Mouse (Mus musculus) thymus, adult 18-20 months (tissue): ENCODE results near the gene Hmcn1.

Experiments used
- DNase-seq, 2 experiments: peaks; one replicate each; pipeline ENCODE4 v3.0.0; 2022; ENCODE audit warnings: mixed read lengths in 2 of 2

The Hmcn1 gene

DNA sequence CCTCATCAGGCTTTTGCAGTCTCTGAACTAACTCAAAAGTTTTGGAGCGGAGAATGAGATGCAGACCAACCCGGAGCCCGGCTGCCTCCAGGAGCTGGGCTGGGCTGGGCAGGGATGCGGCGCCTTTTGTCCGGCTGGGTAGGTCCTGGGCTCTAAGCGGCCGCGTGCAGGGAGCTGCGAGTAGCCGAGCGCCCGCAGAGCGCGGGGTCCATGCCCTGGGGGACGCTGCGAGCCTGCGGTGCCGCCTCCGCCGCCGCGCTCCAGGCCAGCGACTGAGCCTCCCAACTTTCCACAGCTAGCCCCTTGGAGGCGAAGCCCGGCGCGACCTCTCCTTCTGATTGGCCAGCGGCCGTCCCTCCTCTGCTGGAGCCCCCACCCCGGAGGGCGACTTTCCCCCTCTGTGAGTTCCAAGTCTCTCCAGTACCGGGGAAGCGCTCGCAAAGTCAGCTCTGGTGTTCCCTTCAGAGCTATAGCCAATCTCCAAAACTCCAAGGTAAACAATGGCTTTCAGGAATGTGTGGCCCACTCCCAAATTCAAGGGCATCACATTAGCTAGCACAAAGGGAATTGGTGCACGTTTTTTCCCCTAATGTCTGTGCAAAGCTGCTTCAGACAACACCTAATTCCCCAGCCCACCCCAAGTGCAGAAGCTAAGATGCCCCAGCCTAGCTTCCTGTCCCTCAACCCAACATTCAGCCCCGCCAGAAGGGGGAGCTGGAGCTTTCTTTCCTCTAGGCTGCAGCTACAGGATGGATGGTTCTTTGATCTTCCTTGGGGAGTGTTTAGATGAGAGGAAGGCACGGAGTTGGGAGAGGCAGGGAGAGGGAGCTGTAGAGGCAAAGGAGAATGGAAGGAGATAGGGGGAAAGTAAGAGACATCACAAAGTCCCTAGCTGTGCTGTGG, at the start of gene Hmcn1:
TSS of gene Hmcn1 (minus strand) at position 274 of the 903 bp plus-strand sequence.
- DNase-seq: peak; percentile 11 to 26

DNA sequence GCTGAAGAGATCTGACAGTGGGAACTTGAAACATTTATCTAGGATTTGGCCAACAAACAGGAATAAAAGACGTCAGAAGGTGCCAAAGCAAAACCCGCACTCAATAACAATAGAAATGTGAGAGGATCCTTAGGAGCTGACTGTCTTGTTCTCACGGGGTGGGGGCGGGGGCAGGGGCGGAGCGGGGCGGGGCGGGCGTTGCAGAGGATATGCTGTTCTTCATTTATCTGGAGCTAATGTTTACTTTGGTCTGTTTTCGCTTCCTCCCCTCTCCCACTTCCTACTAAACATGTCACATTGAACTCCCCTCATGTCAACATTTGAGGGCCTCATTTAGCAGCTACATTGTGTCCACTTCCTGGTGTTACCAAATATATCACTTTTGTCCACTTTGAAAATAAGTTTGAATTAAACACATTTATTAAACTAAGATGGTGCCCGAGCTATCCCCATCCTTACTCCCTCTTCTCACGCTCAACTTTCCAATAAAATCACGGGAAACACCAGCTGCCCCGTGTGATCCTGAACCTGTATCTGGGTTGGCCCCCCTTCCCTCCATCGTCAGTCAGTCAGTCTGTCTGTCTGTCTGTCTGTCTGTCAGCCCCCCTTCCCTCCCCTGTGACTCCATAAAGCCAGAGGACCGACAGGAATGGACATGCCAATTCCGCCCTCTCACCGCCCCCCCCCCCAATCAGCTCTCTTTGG, 47.9 kb upstream of the Hmcn1 start:
- DNase-seq: no peak

DNA sequence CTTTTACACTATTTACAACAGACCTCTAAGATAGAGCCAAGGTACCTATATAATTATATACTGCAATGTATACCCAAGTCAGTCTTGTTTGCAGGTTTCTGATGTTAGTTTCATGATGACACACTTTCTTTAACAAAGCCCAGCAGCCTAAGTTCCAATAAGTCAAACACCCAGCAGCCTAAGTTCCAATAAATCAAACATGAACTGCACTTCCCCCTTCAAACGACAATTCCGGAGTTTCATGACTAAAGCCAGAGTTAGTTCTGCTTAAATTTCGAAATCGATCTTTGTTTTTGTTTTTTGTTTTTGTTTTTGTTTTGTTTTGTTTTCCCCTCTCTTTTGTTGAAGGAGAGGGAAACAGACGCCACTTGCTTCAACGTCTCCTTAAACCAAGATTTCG, 47.1 kb upstream of the Hmcn1 start:
- DNase-seq: no peak

DNA sequence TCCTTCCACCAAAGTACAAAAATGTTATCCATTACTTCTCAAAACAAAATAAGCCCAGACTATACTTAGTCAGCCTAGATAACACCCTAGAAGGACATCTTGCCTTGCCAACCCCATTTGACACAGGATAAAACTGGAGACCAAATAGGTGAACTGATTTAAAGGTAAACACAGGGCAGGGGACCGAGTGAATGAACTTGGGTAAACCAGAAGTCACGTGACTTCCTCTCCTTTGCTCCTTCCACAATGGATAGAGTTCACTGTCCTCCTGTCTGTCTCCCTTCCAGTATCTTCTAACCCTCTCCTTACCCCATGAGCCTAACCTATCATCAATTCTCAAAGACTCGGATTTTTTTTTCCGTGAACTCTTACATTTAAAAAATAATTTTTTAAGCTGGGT, 46.0 kb upstream of the Hmcn1 start:
- no peak for DNase-seq

DNA sequence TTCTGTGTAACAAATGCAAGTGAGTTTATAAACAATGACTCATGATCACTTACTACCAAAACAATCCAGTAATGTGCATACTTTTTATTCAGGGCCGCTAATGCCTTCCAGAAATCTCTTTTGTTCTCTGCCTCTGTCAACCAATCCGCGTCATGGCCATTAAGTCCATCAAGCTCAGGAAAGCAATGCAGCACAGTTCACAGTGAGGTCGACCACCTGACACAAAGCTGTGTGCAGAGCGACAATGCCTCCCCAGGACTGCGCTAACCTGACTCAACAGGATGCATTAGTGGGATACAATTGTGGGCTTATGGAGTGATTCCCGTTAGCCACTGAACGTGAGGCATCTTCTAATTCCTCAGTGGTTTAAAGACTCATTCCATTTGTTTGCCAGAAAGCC, 45.3 kb upstream of the Hmcn1 start:
- DNase-seq: no peak

DNA sequence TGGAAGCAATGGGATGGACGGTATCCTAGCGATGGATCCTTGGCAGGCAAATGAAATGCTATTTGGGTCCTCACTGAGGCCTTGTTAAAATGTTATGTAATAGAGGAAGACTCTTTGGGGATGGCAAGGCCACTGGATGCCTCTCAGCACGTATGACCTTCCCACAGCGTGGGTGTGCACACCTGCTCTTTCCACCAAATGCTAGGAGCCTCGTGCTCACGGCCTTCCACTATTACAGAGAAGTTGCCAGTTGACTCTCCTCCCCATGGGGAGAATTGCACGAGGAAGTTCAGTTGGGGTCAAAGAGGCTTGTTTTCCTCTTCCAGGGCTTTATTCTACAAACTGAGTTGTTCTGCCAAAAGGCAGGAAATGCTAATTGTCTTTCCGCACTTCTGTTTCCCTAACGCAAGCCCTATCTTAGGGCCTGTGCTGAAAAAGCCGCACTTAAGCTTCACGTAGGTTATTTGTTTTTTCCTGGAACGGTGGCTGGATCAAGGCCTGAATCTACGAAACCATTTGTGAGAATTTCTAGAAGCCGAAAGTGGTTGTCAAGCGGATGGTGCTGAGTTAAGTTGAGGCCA, 43.3 kb upstream of the Hmcn1 start:
- no peak for DNase-seq

DNA sequence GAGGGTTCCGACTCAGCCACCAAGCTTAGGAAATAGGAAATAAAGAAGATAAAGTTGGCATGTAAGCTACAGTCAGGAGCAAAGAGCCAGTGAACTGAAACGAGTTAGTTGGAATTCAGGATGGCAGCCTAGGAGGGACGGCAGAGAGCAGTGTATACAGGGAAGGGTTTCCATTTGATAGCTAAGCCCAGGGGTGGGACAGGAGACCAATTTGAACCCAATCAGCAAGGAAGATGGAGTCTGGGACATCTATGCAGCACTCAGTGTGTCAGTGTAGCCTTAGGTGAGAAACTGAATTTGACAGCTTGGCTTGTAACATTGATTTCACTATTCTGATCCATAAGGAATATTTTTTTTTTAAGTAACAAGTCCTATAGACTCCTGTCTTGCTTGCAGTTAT, 42.5 kb upstream of the Hmcn1 start:
- DNase-seq: no peak

DNA sequence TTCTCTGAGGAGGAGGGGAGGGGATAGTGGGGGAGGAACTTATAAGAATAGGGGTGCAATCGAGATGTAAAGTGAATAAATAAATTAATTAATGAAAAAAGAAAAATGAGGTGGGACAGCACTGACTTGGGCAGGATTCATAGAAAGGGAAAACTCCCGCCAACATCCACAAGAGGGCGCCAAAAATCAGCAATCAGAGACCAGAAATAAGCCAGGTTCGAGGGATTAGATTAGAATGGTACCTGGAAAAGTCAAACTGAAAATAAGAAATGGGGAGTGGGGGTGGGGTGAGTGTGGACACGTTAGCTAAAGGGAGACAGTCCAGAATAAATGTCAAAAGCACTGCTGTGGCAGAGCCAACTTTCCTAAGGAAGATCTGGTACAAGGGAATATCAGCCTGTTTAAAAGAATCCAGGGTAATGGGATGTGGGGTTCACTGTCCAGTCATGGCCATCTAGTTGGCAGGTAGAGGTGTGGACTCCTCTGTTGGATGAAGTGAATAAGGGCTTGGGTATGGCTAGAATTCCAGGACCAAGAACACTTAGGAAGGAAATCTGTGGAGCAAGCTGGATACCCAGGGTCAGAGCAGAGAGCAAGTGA, 41.9 kb upstream of the Hmcn1 start:
- peak; percentile 9 to 16 for DNase-seq

DNA sequence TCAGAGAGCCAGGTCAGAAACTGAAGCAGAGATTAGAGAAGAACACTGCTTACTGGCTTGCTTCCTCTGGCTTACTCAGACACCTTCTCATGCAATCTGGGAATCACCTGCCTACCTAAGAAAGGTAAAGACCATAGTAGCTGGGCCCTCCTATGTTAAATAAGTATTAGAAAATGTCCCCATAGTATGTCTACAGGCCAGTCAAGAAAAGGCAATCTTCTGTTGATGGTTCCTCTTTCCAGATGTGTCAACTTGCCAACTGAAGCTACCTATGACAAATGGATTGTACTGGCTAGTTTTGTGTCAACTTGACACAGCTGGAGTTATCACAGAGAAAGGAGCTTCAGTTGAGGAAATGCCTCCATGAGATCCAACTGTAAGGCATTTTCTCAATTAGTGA, 40.1 kb upstream of the Hmcn1 start:
- DNase-seq: no peak

DNA sequence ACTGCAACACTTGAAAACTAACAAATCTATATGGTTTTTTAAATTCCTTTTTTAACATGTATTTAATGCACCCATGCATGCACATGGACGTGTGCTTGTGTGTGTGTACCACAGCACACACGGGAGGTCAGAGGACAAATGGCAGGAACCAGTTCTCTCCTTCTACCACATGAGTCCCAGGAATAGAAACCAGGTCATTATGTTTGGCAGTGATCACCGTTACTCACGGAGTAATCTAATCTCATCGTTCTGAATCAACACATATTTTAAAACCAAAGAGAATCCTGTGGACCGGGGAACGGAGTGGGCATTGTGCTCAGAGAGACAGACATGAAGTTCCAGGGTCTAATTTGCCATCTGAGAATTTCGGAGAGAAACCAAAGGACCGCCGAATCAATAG, 38.3 kb upstream of the Hmcn1 start:
- DNase-seq: no peak

DNA sequence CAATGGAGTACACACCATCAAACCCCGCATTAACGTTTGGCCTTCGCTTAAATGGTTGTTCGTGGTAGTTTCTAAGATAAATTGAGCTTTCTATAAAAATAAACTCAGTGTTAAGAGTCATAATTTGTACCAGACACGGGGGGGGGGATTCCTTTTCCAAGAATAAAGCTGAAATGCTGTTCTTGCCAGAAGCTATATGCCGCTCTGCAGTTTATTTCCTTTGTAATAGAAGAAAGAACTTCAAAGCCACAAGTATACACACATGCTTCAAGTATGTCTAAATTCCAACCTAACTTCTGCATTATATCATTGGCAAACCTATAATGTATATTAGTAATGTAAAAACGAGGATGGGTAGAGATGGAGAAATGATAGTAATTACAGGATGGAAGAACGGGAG, 37.9 kb upstream of the Hmcn1 start:
- DNase-seq: no peak

DNA sequence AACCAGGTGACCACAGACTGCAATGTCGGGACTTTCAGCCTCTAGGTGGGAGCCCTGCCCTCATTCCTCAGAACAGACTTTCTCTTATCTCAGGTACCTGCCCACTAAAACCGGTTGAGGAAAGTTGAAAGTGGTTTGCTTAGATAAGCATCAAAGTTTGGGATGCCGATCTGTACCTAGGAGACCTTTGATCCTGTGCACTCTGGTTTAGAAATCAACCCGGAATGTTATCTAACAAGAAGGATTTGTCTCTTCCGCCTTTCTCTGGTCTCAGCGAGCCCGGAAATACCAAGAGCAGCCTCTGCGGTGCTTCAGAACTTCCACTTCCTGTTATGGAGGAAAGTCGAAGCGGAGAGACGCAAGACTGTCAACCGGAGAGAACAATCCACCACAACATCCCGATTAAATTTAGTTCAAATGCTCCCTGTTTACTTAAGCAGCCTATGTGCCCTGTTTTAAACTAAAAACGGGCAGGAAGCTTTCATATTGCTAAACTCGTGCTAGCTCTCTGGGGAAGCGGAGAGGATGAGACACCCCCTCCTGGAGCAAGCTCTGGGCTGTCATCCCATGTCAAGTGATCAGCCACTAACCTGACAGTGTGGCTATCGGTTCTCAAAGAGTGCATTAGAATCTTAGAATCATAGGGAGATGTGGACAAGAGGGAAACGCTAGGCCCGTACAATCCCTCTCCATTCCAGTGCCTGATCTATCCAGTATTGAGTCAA, 32.0 kb upstream of the Hmcn1 start:
- DNase-seq: peak; percentile 37 to 63

DNA sequence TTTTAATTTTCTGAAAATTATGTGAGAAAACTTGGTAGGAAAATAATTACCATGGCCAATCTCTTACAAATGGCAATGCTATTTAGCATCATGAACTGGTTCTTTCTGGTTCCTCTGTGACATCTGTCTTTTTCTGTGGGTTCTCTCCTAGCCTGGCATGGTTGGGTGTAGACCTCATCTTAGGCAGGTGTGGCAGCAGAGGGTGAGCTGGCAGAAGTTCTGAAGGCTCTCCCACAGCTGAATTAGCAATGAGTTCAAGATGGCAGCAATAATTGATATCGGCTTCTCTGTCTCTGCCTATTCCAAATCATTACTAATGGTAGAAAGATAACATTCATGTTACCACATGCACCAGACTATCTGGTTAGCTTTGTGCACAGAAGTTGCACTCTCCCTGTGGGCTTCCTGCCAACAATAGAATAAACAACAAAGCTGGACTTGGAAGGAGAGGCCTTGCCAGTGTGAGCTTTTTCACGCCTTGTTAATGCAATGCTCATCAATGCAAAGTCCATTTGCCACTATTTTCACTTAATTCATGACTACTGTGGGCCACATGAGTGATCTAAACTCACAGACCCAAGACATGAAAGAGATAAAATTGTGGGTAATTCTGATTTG, 26.1 kb upstream of the Hmcn1 start:
- no peak for DNase-seq

DNA sequence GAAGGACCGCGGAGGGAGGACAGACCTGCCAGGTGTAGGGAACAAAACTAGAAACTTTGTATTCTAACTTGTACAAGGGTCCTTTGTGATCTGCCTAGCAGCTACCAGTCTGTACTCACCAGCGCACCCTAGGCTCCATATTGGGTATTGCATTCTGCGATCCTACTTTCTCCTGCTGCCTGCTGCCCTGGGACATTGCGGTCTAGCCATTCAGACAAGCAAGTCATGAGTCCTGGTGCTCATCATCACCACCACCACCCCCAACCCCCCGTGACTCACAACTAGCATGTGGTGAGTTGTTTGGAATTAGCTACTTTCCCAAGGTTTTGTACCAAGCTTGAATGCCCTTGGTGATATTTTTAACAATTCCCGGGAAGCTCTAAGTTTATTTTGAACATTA, 17.8 kb upstream of the Hmcn1 start:
- DNase-seq: peak; percentile 41 to 48

DNA sequence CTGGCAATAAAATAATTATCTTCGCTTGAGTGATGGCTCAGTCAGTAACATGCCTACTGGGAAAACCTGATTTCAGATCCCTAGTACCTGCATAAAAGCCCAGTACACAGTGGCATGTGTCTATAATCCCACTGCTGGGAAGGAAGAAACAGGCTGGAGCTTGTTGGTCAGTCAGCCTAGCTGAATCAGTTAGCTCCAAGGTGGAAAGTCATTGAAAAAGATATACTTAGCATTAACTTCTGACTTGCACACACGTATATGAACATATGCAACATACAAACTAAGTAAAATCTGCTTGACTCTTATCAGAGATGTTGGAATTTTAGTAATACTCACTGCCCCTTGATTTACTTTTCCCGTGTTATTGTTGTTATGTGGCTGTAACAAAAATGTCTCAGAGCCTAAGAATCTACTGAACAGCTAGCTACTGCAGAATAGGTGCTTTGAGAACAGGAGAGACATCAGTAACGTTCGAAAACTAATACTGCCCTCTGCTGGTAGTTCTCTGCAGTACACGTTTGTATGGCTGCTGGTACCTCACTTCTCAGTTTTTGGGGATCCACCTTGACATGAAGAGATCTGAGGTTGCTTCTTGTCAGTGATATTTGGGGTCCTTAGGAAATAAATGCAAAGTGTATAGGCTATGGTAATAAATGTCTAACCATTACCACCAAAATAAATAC, 16.0 kb upstream of the Hmcn1 start:
- DNase-seq: peak in 1 of 2 experiments; percentile 14

DNA sequence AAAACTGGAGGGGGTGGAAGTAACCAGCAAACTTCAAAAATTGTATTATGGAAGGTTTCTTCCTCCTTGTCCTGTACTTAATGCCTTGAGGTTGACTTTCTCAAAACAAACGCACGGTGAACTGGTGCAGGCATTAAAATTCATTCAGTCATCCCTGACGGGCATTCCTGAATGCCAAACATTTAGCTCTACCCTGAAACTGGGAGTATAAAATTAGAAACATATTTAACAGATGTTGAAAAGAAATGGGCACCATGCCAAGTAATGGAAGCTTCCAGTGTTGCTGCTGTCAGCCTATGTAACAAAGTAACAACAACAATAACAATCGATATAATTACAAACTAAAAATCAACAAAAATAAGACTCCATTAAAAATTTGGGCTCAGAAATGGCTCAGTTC, 14.5 kb upstream of the Hmcn1 start:
- no peak for DNase-seq

DNA sequence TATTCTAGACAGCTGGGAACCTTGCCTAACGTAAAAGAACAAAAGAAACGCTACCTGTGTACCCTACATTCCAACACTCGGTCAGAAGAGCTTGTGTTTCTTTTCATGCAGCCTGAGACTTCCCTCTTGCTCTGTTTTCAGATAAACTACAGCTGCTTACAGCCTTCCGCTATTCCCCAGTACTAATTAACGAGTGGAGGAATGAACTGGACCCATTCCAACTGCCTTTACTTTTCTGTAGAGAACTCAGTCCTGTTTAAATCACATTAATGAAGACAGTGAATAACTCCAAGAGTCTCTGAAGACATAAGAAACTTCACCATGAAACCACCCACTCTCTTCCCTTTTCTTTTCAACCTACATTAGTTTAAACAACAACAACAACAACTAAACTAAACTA, 10.8 kb upstream of the Hmcn1 start:
- DNase-seq: no peak

DNA sequence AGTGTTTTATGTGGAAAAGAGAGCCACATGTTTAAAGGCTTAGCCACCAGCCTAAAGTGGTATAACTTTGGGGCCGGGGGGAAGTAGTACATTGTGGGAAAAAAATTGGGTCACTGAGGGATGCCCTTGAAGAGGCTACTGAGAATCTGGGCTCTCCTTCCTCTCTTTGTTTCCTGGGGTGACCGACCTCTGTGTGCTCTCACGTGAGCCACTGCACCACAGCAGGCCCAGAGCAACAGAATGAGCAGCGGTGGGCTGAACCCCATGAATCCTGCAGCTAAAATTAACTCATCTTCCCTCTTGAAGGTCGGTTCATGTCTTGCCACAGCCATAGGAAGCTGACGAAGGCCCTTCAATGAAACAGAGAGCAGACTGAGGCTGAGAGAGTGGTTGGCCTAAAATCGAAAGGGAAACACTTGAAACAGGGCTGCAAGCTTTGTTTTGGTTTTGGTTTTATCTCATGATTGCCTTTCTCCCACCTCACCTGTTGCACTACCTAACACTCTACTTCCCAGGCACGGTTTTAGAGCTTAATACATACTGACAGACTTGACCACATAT, 8.7 kb upstream of the Hmcn1 start:
- peak in 1 of 2 experiments; percentile 7 for DNase-seq

DNA sequence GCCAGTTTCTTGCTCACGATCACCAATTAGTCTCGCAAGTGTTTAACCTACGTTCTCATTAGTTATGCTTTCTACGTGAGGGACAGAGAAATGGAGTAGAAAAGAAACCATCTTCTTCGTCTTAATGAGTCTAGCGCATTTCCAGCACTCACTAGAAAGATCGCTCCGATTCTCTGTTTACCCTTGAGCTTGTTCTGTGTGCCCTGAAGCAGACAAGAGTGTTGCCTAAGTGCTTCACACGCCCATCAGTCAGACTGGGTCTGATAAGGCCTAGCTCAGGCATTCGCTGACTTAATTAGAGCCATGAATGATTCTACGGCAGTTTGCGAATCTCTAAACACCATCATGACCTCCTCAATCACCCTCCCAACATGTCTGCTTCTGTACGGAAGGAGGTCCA, 7.5 kb upstream of the Hmcn1 start:
- no peak for DNase-seq

DNA sequence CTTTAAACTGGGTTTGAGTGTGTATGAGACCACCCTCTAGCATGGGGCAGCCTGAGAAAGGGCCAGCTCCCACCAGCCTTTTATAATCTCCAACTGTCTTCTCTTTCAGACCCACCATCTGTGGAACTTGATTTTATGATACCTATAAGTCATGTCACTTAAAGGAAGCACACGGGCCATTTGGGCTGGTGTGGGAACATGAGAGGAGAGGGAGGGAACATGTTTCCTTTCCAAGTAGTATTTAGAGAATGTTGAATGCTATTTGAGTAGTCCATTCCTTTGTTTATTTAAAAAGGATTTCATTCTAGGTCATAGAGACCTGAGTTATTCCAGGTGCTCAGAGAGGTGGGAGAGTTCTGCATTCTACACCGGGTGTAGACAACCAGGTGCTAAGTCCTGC, 1.4 kb upstream of the Hmcn1 start:
- no peak for DNase-seq

DNA sequence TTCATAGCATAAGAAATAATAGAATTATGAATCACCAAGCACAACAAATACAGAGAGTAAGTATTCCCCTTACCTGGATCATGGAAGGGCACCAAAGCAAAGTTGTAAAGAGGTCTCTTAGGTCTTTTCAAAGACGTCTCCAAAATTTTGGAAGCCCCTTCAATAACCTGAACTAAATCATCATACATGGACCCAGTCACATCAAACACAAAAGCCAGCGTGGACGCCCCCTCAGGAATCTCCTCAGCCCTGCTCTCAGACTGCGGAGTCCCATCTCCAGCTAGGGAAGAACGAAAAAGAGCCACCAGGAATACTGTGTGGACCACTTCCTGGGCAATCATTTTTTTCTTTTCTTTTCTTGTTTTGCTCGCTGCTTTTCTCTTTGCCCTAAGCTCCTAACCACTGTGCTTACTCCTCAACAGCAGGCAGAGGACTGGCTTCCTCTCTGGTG, 499 bp downstream of the Hmcn1 start:
- no peak for DNase-seq
